Mouse (Mus musculus): ENCODE results near the gene Inafm2. TPM values are rescaled to one million over a fixed set of nuclear protein-coding genes. Genes with fewer than 3 reads are reported as not detected.

Inafm2 gene
- polyA plus RNA-seq, 1 experiment: 13.7 TPM

DNA sequence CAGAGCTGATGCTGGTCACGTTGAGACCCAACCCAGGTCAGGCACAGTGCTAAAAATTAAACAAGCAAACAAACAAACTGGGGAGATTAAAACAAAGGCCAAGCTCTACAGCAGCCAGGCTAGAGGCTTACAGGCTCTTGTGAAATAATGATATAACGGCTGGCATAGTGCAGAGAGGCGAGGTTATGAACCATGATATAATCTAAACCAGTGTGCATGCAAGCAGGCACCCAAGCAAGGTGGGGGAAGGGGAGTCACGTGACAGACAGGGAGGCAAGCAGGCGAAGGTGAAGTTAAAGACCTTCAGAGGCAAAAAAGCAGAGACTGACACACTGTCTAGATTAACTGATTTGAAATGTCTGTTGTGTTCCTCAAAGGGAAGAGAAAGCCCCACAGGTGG is 37.5 kb downstream of the Inafm2 start:
- DNase-seq (ENCODE audit: low read depth): no peak

DNA sequence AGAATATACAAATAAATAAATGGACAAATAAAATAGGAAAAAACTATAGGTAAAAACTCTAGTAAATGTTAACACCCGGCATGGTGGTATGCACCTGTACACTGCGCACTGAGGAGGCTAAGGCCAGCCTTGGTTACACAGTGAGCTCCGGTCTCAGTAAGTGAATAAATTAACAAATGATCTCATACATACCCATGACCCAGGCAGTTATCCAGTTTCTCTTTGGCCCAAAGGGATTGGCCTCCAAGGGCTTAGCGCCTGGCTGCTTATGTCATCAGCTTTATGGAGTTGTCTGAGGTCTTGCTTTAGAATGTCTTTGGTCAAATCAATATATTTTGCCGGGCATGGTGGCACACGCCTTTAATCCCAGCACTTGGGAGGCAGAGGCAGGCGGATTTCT is 38.1 kb downstream of the Inafm2 start:
- no peak for DNase-seq (ENCODE audit: low read depth)

GRCm38 (mm10) chr2:118786525-118786924 is 41.0 kb downstream of the Inafm2 start:
- no peak for DNase-seq (ENCODE audit: low read depth)

- no peak for DNase-seq (ENCODE audit: low read depth)
Measured at GRCm38 (mm10) chr2:118789501-118789900, 43.9 kb downstream of the Inafm2 start.

- no peak for DNase-seq (ENCODE audit: low read depth)
Measured at GRCm38 (mm10) chr2:118790221-118790550, 44.6 kb downstream of the Inafm2 start.

GRCm38 (mm10) chr2:118790551-118791525 is 45.3 kb downstream of the Inafm2 start:
- DNase-seq (ENCODE audit: low read depth): no peak

- DNase-seq (ENCODE audit: low read depth): no peak
Measured at GRCm38 (mm10) chr2:118791591-118792258, 46.2 kb downstream of the Inafm2 start.

- no peak for DNase-seq (ENCODE audit: low read depth)
Measured at GRCm38 (mm10) chr2:118792259-118792613, 46.7 kb downstream of the Inafm2 start.

GRCm38 (mm10) chr2:118793636-118794035 is 48.1 kb downstream of the Inafm2 start:
- no peak for DNase-seq (ENCODE audit: low read depth)

Other genes with a start within 250 kb of the Inafm2 start
- 15.8 and 19.2 TPM in 2 replicates for gene Bmf, start 196.1 kb upstream of the Inafm2 start, polyA plus RNA-seq (2012; rRNA removed)
- 1.3 and 2.7 TPM in 2 replicates for gene Bub1b, start 147.5 kb upstream of the Inafm2 start, polyA plus RNA-seq (2012; rRNA removed)
- gene Pak6, start 82.5 kb upstream of the Inafm2 start, polyA plus RNA-seq (2012; rRNA removed): 1.8 and 2.3 TPM in 2 replicates
- 0.01 and 0.18 TPM in 2 replicates for gene Ankrd63, start 41.8 kb upstream of the Inafm2 start, polyA plus RNA-seq (2012; rRNA removed)
- 1.6 and 2.1 TPM in 2 replicates for gene Plcb2, start 17.3 kb upstream of the Inafm2 start, polyA plus RNA-seq (2012; rRNA removed)
- 9.7 and 14.1 TPM in 2 replicates for gene Ccdc9b, start 16.9 kb downstream of the Inafm2 start, polyA plus RNA-seq (2012; rRNA removed)
- 0.60 and 2.3 TPM in 2 replicates for gene Phgr1, start 27.0 kb downstream of the Inafm2 start, polyA plus RNA-seq (2012; rRNA removed)
- 2.1 and 4.8 TPM in 2 replicates for gene Disp2, start 34.0 kb downstream of the Inafm2 start, polyA plus RNA-seq (2012; rRNA removed)
- gene Knstrn, start 68.2 kb downstream of the Inafm2 start, polyA plus RNA-seq (2012; rRNA removed): 2.0 and 2.8 TPM in 2 replicates
- gene Ivd, start 116.2 kb downstream of the Inafm2 start, polyA plus RNA-seq (2012; rRNA removed): 109 and 135 TPM in 2 replicates
- gene Bahd1, start 154.6 kb downstream of the Inafm2 start, polyA plus RNA-seq (2012; rRNA removed): 22.9 and 29.9 TPM in 2 replicates
- 11.8 and 12.0 TPM in 2 replicates for gene Chst14, start 180.7 kb downstream of the Inafm2 start, polyA plus RNA-seq (2012; rRNA removed)

All from gonadal fat pad, adult 2 months (tissue).